Mouse (Mus musculus) gastrocnemius, postnatal 10 days (tissue): ENCODE data around the gene Adgrv1. TPM values are rescaled to one million over a fixed set of nuclear protein-coding genes. Genes with fewer than 3 reads are reported as not detected.

Experiments
- DNase-seq: peaks from one replicate; pipeline ENCODE4 v3.0.0; 2021; ENCODE audit warnings: mixed read lengths
- total RNA-seq, 2 experiments: library from RNA; stranded (reverse); gene quantifications; 2 replicates each; pipeline ENCODE4 v1.2.3; 2021

Adgrv1 gene
- total RNA-seq, 2 experiments from 2014 or later, result 0.20 to 0.26 TPM

- DNase-seq, result no peak
These were observed 225.0 kb downstream of the Adgrv1 start for GRCm38 (mm10) chr13:81407881-81408460.

DNA sequence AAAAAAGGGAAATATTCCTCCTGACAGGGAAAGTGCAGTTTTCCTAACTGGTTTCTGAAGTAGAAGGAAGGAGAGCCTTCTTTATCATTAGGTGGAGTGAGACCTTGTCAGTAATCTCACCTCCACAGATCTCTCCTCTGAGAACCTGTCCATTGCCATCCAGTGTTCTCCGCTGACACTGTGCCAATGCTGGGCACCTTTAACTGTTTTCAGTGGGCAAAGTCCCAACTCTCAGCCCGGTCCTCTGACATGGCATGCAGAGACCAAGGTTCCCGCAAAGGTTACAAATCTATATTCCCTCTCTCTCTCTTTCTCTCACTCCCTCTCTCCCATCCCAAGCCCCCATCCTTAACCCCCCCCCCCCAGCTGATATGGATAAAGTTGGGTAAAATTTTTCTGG is 230.1 kb downstream of the Adgrv1 start:
- DNase-seq, result no peak

DNA sequence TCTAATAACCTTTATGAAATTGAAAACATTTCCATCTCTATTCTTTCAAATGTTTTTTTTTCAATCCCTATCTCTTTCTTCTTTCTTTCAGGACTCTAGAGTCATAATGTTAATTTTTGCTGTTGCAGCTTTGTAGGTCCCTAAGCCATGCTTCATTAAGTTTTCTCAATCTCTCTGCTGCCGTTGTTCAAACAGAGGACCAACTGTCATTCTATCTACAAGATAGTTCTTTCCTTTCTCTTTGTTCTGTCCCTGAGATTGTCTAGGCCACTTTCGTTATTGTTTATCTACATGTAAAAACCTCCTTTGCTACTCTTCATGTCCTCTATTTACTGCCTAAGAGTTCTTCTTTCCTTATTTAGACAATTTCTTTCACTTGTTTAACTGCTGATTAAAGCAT is 230.8 kb downstream of the Adgrv1 start:
- no peak for DNase-seq

DNA sequence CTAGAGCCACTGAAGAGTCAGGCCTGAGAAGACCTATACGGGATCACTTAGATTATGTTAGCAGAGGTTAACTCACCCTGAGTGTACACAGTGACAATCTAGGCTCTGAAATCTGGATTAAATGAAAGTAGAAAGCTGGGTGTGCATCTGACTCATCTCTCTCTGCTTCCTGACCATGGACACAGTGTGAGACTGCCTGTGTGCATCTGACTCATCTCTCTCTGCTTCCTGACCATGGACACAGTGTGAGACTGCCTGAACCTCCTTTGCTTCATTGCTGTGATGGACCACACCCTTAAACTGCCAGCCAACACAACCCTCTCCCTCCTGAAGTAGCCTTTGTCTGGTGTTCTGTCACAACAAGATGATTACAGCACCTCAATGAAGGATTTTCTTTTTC is 231.2 kb downstream of the Adgrv1 start:
- no peak for DNase-seq

DNA sequence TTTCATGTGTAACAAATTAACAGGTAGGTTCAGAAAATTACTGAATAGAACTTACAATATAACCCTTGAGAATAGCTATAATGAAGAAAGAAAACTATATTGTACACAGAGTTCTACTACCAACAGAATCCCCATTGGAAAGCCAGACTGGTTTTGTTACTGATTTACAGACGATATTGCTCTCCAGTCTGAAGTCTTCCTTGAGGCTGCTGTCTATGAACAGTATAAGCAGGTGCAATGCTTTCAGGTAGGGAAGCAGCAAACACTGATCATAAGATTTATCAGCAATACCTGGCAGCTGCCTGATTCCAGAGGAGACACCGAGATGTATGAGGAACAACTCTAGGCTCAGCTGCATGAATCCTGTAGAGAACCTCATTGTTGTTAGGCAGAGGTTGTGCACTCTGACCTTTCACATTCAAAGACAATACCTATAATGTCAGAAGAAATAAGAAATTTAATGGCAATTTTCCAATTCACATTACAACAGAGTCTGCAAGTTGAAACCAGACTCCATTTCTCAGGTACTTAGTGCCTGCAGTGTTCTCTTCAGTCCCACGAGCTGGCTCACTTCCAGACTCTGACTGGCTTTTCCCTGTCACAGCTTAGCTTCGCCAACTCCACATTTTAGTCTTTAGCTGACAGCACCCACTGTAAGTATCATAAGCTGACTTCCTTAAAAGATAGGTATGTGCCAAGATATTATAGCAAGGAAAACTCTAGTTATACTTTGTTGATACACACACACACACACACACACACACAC is 247.2 kb downstream of the Adgrv1 start:
- peak; percentile 9 for DNase-seq

- DNase-seq, result no peak
These were observed 251.1 kb downstream of the Adgrv1 start for GRCm38 (mm10) chr13:81381835-81382234.

GRCm38 (mm10) chr13:81370801-81371456 is 262.0 kb downstream of the Adgrv1 start:
- no peak for DNase-seq

- DNase-seq, result no peak
These were observed 262.8 kb downstream of the Adgrv1 start for GRCm38 (mm10) chr13:81370196-81370595.

GRCm38 (mm10) chr13:81369564-81369963 is 263.4 kb downstream of the Adgrv1 start:
- DNase-seq, result no peak

- DNase-seq, result no peak
These were observed 264.0 kb downstream of the Adgrv1 start for GRCm38 (mm10) chr13:81368987-81369386.

DNA sequence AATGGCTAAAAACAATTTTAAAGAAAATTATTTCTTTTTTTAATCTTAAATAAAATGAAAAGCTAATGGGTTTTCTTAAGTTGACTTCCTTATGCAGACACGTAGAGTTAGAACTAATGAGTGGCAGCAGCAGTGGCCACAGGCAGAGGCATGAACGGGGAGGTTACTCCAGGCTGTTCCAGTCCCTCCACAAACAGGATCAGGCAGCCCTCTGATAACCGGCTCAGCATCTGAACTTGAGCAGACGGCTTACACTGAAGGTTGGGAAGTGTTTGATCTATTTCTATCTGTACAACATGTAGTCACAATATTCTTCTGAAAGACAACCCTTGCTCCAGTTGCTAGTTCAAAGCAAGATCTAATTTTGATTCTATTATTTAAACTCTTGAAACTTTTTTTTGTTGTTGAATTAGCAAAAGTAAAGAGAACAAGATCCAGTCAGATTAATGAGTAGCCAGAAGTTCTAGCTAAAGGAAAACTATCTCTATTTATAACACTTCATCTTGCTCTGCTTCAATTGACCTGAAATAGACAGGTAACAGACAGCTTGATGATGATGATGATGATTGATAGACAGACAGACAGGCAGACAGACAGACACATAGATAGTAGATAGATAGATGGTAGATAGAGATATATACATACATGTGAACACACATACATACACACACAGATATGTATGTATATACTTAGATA is 265.1 kb downstream of the Adgrv1 start:
- DNase-seq, result no peak

GRCm38 (mm10) chr13:81360338-81360737 is 272.6 kb downstream of the Adgrv1 start:
- no peak for DNase-seq

DNA sequence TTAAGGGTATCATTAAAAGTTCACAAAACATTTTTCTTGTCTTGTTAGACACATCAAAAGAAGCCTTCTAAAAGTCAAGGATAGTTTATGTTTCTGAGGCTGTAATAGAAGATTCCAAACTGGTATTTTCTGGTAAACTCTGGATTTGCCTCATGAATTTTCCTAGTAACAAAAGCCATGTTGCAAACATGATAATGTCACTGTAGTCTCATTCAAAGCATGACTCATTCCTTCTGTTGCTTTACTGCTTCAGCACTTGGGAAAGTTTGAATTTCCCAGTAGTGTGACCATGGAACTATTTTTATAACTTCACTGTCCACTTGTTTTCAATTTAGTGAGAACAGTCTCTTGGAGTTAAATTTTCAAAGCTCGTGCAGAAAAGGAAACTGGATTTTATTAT is 274.2 kb downstream of the Adgrv1 start:
- DNase-seq, result no peak

DNA sequence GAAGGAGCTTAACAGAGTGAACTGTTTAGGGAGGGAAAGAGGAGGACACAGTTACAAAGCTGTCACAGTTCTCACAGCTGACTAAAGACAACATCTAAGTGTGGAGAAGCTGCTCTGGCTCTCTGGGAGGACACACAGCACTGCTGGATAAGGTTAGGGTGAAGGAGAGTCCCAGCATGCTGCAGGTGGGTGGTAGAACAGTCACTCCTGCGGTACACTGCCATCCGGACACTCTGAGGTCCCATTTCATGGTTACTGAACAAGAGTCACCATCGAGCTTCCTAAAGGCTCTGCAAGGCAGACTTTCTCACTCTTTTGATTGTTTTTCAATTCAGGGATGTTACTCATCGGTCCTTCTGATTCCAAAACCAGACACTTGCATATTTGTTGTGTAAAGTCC is 274.6 kb downstream of the Adgrv1 start:
- no peak for DNase-seq

DNA sequence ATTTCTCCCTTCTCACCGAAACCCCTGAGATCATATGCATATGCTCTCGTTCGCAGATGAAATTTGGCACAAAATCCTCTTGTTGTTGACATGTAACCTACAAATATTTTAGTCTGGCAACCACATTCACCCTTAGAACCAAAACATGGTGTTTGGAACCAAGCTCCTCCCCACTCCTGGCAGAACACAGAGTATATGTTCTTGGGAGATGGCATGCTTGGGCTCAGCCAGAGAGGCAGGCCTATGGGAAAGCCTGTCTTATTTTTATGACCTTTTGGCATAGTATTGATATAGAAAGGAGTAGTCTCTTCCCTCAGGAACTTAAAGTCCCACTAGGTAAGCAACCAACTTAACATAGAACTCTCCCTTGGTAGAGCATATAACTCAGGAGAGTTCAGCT is 275.7 kb downstream of the Adgrv1 start:
- DNase-seq, result no peak

DNA sequence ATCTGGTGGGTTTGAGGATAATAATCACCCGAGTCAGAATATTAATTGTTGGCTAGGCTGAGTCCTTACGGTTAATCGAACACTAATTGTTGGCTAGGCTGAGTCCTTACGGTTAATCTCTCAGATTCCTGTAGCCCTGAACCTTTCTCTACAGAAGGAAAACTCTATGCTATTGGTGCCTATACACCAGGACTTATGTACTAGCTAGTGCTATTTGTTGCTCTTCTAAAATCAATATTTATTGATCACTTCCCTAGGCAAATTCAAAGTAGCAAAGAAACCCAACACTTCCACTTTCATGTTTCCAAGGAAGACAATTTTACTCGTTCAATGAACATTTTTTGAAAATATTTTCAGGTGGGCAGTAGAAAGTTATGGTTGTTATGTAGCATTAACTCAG is 278.4 kb downstream of the Adgrv1 start:
- no peak for DNase-seq

GRCm38 (mm10) chr13:81352296-81352695 is 280.7 kb downstream of the Adgrv1 start:
- peak; percentile 8 for DNase-seq

DNA sequence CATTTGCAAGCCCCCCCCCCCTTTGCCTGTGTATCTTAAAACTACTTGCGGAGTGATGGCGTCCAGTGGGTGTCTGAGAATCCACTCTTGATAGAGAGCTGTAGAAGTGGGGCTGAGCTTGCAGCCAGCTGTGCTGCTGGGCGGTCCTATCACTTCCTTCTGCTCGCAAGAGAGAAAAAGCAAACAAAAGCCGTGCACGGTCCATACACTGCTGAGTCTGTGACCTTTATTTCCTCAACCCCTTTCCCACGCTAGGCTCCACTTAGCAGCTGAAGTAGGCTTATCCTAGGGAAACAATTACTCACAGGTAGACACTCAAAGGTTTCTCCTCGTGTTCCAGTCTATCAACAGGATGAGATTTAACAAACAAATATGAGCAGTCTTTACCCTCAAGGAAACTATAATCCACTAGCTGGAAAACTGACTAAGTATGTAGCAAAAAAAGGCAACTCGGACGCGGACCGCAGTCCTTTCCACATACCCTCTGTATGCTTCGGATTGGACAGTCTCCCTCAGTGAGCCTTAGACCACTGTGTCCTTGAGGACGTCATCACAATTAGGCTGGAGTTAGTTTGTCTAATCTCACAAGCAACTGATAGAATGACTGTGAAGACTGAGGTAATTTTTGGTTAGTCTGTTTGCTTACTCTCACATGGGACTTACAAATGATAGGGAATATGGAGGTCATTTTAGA is 281.3 kb downstream of the Adgrv1 start:
- no peak for DNase-seq

DNA sequence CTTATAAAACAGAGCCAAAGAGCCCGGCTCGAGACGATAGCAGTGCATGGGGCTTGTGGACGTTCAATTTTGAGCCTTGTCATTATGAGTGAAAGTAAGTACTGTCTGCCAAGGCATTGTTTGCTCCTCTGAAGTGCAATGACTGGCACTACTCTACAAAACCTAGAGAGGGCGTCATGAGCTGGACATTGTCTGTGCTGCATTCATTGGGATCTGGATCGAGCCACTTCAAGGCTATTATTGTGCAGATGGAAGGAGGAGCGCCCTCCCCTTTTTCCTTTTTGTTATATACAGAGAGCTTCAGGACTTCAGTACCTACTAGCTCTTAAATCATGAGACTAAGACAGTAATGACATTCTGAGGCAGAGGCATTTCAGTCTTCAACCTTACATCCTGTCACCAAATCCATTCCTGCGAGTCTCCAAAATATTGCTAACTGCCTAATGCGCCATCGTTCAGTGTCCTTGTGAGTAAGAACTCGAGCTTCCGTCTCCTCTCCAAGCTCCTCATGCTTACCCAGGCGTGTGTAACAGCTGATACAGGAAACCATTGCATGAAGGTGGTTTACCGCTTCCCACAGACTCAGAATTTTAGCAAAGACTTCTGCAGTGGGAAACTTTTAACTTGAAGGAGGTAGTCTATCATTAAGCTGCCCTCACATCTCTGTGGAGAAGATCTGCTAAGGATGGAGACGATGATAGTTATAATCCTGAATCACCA is 285.5 kb downstream of the Adgrv1 start:
- DNase-seq, result no peak

DNA sequence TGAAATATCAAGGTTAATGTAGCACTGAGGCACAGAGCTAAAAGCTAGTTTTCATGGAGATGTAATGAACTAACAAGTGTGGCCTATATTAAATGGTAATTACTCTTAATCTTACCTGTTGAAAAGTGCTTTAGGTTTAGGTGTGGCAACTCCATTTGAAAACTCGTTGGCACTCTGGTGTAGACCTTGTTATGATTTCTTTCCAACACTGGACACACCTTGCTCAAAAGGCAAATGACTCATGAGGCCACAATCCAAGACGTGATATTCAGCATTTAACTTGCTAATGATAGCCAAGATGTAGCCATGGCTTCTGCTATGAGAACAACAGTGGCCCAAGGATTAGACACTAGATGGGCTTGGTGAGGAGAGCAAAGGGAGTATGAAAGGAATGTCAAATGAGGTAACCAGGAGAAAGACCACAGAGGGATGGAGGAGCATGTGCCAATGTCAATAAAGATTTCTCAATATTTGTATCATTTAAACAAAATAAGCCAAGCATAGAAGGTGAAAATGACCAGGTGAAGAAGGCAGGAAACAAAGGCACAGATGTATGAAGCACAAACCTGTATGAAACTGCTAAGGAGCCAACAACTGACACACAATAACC is 289.9 kb downstream of the Adgrv1 start:
- DNase-seq, result no peak

DNA sequence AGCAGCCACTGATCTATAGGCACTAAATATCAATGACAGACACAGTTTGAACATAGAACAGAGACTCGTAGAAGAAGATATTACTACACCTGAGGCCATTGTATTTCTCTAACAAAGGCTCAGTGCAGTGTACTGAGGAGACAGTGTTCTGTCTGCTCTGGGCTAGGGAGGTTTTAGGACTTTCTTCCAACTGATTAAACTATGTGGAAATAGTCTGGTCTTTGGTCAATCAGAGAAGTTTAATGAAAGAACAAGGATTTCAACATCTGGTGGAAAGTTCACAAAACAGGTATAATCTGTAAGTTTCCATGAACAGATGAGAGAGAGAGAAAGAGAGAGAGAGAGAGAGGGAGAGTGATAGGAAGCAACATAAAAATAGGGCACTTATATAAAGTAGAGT is 297.7 kb downstream of the Adgrv1 start:
- DNase-seq, result no peak
